Mouse (Mus musculus): Measurements from ENCODE around the gene Ache. TPM values are rescaled to one million over a fixed set of nuclear protein-coding genes. Genes with fewer than 3 reads are reported as not detected.

Ache gene
- total and polyA plus RNA-seq, 2 experiments from 2014 or later: 157 to 210 TPM

DNA sequence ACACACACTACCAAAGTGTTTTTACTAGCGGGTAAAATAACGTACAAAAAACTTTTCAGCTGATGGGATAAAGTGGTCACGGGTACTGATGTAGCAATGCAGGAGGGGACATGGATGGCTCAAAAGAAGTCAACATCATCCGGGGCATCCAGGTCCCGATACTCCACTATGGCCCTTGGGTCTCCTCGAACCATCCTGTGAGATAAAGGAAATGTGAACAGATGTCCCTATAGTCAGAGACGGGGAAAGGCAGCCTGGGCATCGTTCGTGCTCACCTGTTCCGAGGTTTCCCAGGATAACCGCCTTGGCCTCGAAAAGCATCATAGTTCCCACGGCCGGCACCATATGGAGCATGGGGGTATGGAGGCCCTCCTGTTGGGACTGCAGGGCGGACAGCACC lies 8.4 kb downstream of the Ache start:
- peaks cover 6% of the 10 kb centered on the region; the same call in 1 of the 2 replicates for H3K4me1 ChIP-seq (ENCODE audit: insufficient read depth, low read length)
- H3K4me2 ChIP-seq (ENCODE audit: low read depth, low read length): no peak overlapping the region
- no peaks in the 10 kb centered on the region for H3K9me3 ChIP-seq (ENCODE audit: low read length)
- H3K27ac ChIP-seq: no peak overlapping the region
- TF ChIP-seq CTCF (IDR thresholded peaks at IDR 0.05; ENCODE audit: low read depth): no peak
- H3K4me3 ChIP-seq (ENCODE audit: low read length): no peak overlapping the region
- DNase-seq (ENCODE audit: low spot score) (no peak), ATAC-seq (no peak)
- no peaks in the 10 kb centered on the region for H3K27me3 ChIP-seq (ENCODE audit: insufficient read depth, low read length)
- H3K9ac ChIP-seq (replicated peaks; ENCODE audit: low read length): no peak overlapping the region
- H3K36me3 ChIP-seq (ENCODE audit: insufficient read depth, low read length): peaks cover 55% of the 10 kb centered on the region
- WGBS: 96% methylated on average over 15 of the region's 15 CpGs

DNA sequence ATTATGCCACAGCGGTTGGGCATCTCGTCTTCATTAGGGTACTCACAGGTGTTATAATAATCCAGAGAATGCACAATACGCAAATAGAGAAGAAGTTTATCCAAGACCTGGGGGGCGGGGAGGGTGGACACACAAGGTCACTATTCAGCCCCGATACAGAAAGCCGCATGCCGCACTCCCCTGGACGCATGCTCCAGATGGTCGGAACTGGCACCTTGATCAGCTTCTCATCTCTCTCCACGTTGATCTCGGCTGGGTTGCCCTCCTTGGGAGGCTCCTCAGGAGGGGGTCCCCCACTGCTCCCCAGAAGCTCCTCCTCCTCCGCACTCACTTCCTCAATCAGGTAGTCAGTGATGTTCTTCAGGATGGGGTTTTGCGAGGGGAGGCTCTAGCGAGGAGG lies 9.8 kb downstream of the Ache start:
- DNase-seq (ENCODE audit: low spot score) (no peak), ATAC-seq (no peak)
- peaks cover 69% of the 10 kb centered on the region for H3K36me3 ChIP-seq (ENCODE audit: insufficient read depth, low read length)
- H3K9me3 ChIP-seq (ENCODE audit: low read length): no peaks in the 10 kb centered on the region
- H3K4me1 ChIP-seq (ENCODE audit: insufficient read depth, low read length): peaks cover 6% of the 10 kb centered on the region; the same call in 1 of the 2 replicates
- no peak overlapping the region for H3K4me2 ChIP-seq (ENCODE audit: low read depth, low read length)
- 90% methylated on average over 14 of the region's 14 CpGs for WGBS
- H3K27me3 ChIP-seq (ENCODE audit: insufficient read depth, low read length): no peaks in the 10 kb centered on the region
- H3K4me3 ChIP-seq (ENCODE audit: low read length): no peak overlapping the region
- TF ChIP-seq CTCF (IDR thresholded peaks at IDR 0.05; ENCODE audit: low read depth): no peak
- H3K9ac ChIP-seq (replicated peaks; ENCODE audit: low read length): no peak overlapping the region
- H3K27ac ChIP-seq: no peak overlapping the region

DNA sequence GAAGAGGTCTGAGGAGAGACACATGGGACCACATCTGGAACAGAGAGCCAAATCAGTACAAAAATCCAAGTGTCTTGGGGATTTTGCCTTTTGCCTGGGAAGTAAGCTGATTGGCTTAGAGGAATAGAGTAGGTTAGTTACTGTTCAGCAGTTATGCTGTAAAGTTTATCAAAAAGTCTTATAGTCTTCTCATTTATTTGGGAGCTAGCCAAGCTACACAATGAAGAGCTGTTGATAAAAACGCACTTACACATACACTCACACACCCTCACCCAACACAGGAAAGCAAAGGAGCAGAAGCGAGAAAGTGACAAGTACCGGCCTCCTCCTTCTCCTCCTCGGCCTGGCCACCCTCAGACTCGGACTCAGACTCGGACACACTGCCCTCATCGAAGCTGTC lies 11.9 kb downstream of the Ache start:
- Histone ChIP-seq H3K4me1 (ENCODE audit: insufficient read depth, low read length) (peaks cover 9% of the 10 kb centered on the region; the same call in 1 of the 2 replicates), H3K9ac (replicated peaks; ENCODE audit: low read length) (no peak overlapping the region), H3K9me3 (ENCODE audit: low read length) (no peaks in the 10 kb centered on the region), H3K4me2 (ENCODE audit: low read depth, low read length) (no peak overlapping the region), H3K4me3 (ENCODE audit: low read length) (no peak overlapping the region), H3K27ac (no peak overlapping the region), H3K27me3 (ENCODE audit: insufficient read depth, low read length) (no peaks in the 10 kb centered on the region), H3K36me3 (ENCODE audit: insufficient read depth, low read length) (peaks cover 89% of the 10 kb centered on the region)
- DNase-seq (ENCODE audit: low spot score): no peak
- ATAC-seq: no peak
- WGBS: 95% methylated on average over 7 of the region's 7 CpGs
- no peak for TF ChIP-seq CTCF (IDR thresholded peaks at IDR 0.05; ENCODE audit: low read depth)

DNA sequence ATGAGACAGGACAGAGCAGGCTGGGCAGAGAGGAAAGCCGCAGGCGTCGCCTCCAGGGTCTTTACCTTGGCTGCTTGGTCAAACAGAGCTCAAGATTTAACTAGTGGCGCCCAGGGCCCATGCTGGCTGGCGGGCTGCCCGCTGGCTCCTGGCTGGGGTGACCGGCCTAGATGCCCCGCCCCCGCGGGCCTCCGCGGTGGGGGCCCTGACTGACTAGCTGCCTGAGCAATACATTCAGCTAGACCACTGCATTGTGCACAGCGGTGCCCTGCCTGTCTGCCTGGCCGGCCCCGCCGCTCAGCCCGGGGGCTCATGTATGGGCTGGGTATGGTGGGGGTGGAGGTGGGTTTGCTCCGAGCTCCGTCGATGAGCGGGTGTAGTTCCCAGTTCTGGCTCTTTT lies 13.9 kb downstream of the Ache start:
- Histone ChIP-seq H3K27ac (no peak overlapping the region), H3K27me3 (ENCODE audit: insufficient read depth, low read length) (no peaks in the 10 kb centered on the region), H3K36me3 (ENCODE audit: insufficient read depth, low read length) (peaks cover 85% of the 10 kb centered on the region), H3K4me2 (ENCODE audit: low read depth, low read length) (no peak overlapping the region), H3K9me3 (ENCODE audit: low read length) (no peaks in the 10 kb centered on the region), H3K4me3 (ENCODE audit: low read length) (no peak overlapping the region), H3K4me1 (ENCODE audit: insufficient read depth, low read length) (peaks cover 23% of the 10 kb centered on the region), H3K9ac (replicated peaks; ENCODE audit: low read length) (no peak overlapping the region)
- WGBS: 55% methylated on average over 21 of the region's 21 CpGs
- ATAC-seq (no peak), DNase-seq (ENCODE audit: low spot score) (no peak)
- TF ChIP-seq CTCF (IDR thresholded peaks at IDR 0.05; ENCODE audit: low read depth): no peak

- no peak for DNase-seq (ENCODE audit: low spot score)
These were observed 16.3 kb downstream of the Ache start for GRCm38 (mm10) chr5:137303609-137304008.

GRCm38 (mm10) chr5:137304165-137304564 lies 16.8 kb downstream of the Ache start:
- Histone ChIP-seq H3K9ac (replicated peaks; ENCODE audit: low read length) (peak overlapping the region; percentile 19; the same call in 1 of the 2 replicates), H3K36me3 (ENCODE audit: insufficient read depth, low read length) (peaks cover 55% of the 10 kb centered on the region)
- no peak for ATAC-seq

More at GRCm38 (mm10) chr5:137303609-137304008, 16.3 kb downstream of the Ache start:
- 88% methylated on average over 4 of the region's 4 CpGs for WGBS
- no peak for TF ChIP-seq CTCF (IDR thresholded peaks at IDR 0.05; ENCODE audit: low read depth)
- Histone ChIP-seq H3K4me1 (ENCODE audit: insufficient read depth, low read length) (peaks cover 24% of the 10 kb centered on the region), H3K4me3 (ENCODE audit: low read length) (no peak overlapping the region), H3K9me3 (ENCODE audit: low read length) (no peaks in the 10 kb centered on the region), H3K4me2 (ENCODE audit: low read depth, low read length) (no peak overlapping the region), H3K27ac (no peak overlapping the region), H3K27me3 (ENCODE audit: insufficient read depth, low read length) (no peaks in the 10 kb centered on the region), H3K36me3 (ENCODE audit: insufficient read depth, low read length) (peaks cover 61% of the 10 kb centered on the region), H3K9ac (replicated peaks; ENCODE audit: low read length) (no peak overlapping the region)
- ATAC-seq: no peak

DNA sequence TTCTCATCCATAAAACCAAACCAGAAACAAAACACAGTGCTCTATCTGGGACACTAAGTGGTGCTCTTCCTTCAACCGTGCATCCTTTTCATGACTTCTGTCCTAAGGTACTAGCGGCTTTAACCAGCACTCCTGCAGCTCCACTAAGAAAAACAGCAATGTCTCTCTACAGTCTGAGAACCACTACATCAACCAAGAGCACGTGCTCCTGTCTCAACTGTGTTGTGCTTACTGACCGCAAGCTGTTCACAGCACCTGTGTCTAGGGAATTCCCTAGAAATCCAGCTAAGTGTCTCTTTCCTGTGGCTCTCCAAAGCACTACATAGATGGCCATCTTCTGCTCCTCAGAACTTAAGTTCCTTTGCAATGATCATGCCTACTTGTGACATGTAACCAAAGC lies 17.5 kb downstream of the Ache start:
- H3K36me3 ChIP-seq (ENCODE audit: insufficient read depth, low read length): peaks cover 52% of the 10 kb centered on the region
- H3K4me3 ChIP-seq (ENCODE audit: low read length): no peak overlapping the region
- H3K9ac ChIP-seq (replicated peaks; ENCODE audit: low read length): peak overlapping the region; percentile 19; the same call in 1 of the 2 replicates

More at GRCm38 (mm10) chr5:137304165-137304564, 16.8 kb downstream of the Ache start:
- Histone ChIP-seq H3K4me3 (ENCODE audit: low read length) (no peak overlapping the region), H3K27me3 (ENCODE audit: insufficient read depth, low read length) (no peaks in the 10 kb centered on the region), H3K4me1 (ENCODE audit: insufficient read depth, low read length) (peaks cover 24% of the 10 kb centered on the region), H3K27ac (no peak overlapping the region), H3K4me2 (ENCODE audit: low read depth, low read length) (no peak overlapping the region), H3K9me3 (ENCODE audit: low read length) (no peaks in the 10 kb centered on the region)
- DNase-seq (ENCODE audit: low spot score): no peak
- 79% methylated on average over 3 of the region's 3 CpGs for WGBS
- no peak for TF ChIP-seq CTCF (IDR thresholded peaks at IDR 0.05; ENCODE audit: low read depth)

More for the DNA sequence above, 17.5 kb downstream of the Ache start:
- Histone ChIP-seq H3K4me2 (ENCODE audit: low read depth, low read length) (peak overlapping the region; percentile 60), H3K4me1 (ENCODE audit: insufficient read depth, low read length) (peaks cover 24% of the 10 kb centered on the region), H3K27me3 (ENCODE audit: insufficient read depth, low read length) (no peaks in the 10 kb centered on the region), H3K27ac (no peak overlapping the region), H3K9me3 (ENCODE audit: low read length) (no peaks in the 10 kb centered on the region)
- WGBS: 48% methylated on average over 4 of the region's 4 CpGs
- no peak for DNase-seq (ENCODE audit: low spot score)
- ATAC-seq: no peak
- TF ChIP-seq CTCF (IDR thresholded peaks at IDR 0.05; ENCODE audit: low read depth): no peak
